Mouse (Mus musculus): Measurements from ENCODE around the gene Sf3b1. TPM values are rescaled to one million over a fixed set of nuclear protein-coding genes. Genes with fewer than 3 reads are reported as not detected.
"Not testable (repeated sequence)": the region's sequence is repeated elsewhere in the genome, so short reads cannot be mapped to it uniquely, and the experiment has no call there.

The Sf3b1 gene
- total RNA-seq (2015) = 265 and 295 TPM in 2 replicates
- 242 and 294 TPM in 2 replicates for total RNA-seq (2017)

- ATAC-seq (replicated peaks; ENCODE audit: poor library complexity) = peak; percentile 79
Observed at GRCm38 (mm10) chr1:55027253-55027801, at the start of gene Sf3b1. Gene Sf3b1, minus strand, starts transcription at chr1:55027481.

- ATAC-seq (replicated peaks; ENCODE audit: poor library complexity) = peak; percentile 14; the same call in 1 of the 2 replicates
Observed at GRCm38 (mm10) chr1:55076395-55076743, 49.1 kb upstream of the Sf3b1 start.

GRCm38 (mm10) chr1:55075652-55076394 lies 48.5 kb upstream of the Sf3b1 start:
- ATAC-seq (replicated peaks; ENCODE audit: poor library complexity) = peak; percentile 93

- no peak for ATAC-seq (replicated peaks; ENCODE audit: poor library complexity)
Observed at GRCm38 (mm10) chr1:55074757-55075156, 47.5 kb upstream of the Sf3b1 start.

GRCm38 (mm10) chr1:55072328-55072727 lies 45.0 kb upstream of the Sf3b1 start:
- not testable (repeated sequence) for ATAC-seq (replicated peaks; ENCODE audit: poor library complexity)

GRCm38 (mm10) chr1:55061772-55062171 lies 34.5 kb upstream of the Sf3b1 start:
- no peak for ATAC-seq (replicated peaks; ENCODE audit: poor library complexity)

- peak; percentile 56; the same call in 1 of the 2 replicates for ATAC-seq (replicated peaks; ENCODE audit: poor library complexity)
Observed at GRCm38 (mm10) chr1:55061099-55061498, 33.8 kb upstream of the Sf3b1 start.

GRCm38 (mm10) chr1:55058383-55058782 lies 31.1 kb upstream of the Sf3b1 start:
- ATAC-seq (replicated peaks; ENCODE audit: poor library complexity) = not testable (repeated sequence)

GRCm38 (mm10) chr1:55055322-55056115 lies 28.2 kb upstream of the Sf3b1 start:
- peak; percentile 12; the same call in 1 of the 2 replicates for ATAC-seq (replicated peaks; ENCODE audit: poor library complexity)

- no peak for ATAC-seq (replicated peaks; ENCODE audit: poor library complexity)
Observed at GRCm38 (mm10) chr1:55053596-55053995, 26.3 kb upstream of the Sf3b1 start.

GRCm38 (mm10) chr1:55053005-55053404 lies 25.7 kb upstream of the Sf3b1 start:
- peak; percentile 26 for ATAC-seq (replicated peaks; ENCODE audit: poor library complexity)

- ATAC-seq (replicated peaks; ENCODE audit: poor library complexity) = peak; percentile 95
Observed at GRCm38 (mm10) chr1:55052355-55052953, 25.2 kb upstream of the Sf3b1 start, which contains the start of gene Coq10b. Gene Coq10b, plus strand, starts transcription at chr1:55052770.

- ATAC-seq (replicated peaks; ENCODE audit: poor library complexity) = no peak
Observed at GRCm38 (mm10) chr1:55051671-55052070, 24.4 kb upstream of the Sf3b1 start.

- no peak for ATAC-seq (replicated peaks; ENCODE audit: poor library complexity)
Observed at GRCm38 (mm10) chr1:55048841-55049587, 21.7 kb upstream of the Sf3b1 start.

- ATAC-seq (replicated peaks; ENCODE audit: poor library complexity) = no peak
Observed at GRCm38 (mm10) chr1:55043164-55043563, 15.9 kb upstream of the Sf3b1 start.

- ATAC-seq (replicated peaks; ENCODE audit: poor library complexity) = peak; percentile 50; the same call in 1 of the 2 replicates
Observed at GRCm38 (mm10) chr1:55042246-55042645, 15.0 kb upstream of the Sf3b1 start.

- ATAC-seq (replicated peaks; ENCODE audit: poor library complexity) = no peak
Observed at GRCm38 (mm10) chr1:55041691-55042090, 14.4 kb upstream of the Sf3b1 start.

GRCm38 (mm10) chr1:55039944-55040343 lies 12.7 kb upstream of the Sf3b1 start:
- no peak for ATAC-seq (replicated peaks; ENCODE audit: poor library complexity)

GRCm38 (mm10) chr1:55031026-55031779 lies 3.9 kb upstream of the Sf3b1 start:
- ATAC-seq (replicated peaks; ENCODE audit: poor library complexity) = peak; percentile 45

GRCm38 (mm10) chr1:55029446-55029845 lies 2.2 kb upstream of the Sf3b1 start:
- 0 out of 2 replicates have a peak, but pooled peaks have one; percentile 14 for ATAC-seq (replicated peaks; ENCODE audit: poor library complexity)

Measured in megakaryocyte progenitor cell, adult 5-6 weeks (primary cell).